Mouse (Mus musculus) c-Kit-negative CD71-positive TER-119-positive erythroid progenitor cells, embryonic 14.5 days (primary cell): Measurements from ENCODE around the gene Fgf13.

Experiments
- DNase-seq: peaks from one replicate; pipeline ENCODE4 v3.0.0-alpha.2; 2013; ENCODE audit warnings: low read depth, low spot score

Gene Fgf13

GRCm38 (mm10) chrX:59567695-59568431 is at the start of gene Fgf13:
Gene Fgf13, minus strand, starts transcription at chrX:59568071.
- DNase-seq, result no peak

GRCm38 (mm10) chrX:59606535-59606934 is 38.7 kb upstream of the Fgf13 start:
- DNase-seq, result no peak

GRCm38 (mm10) chrX:59589050-59589449 is 21.2 kb upstream of the Fgf13 start:
- DNase-seq, result no peak

GRCm38 (mm10) chrX:59585508-59586186 is 17.8 kb upstream of the Fgf13 start:
- no peak for DNase-seq

GRCm38 (mm10) chrX:59584034-59584433 is 16.2 kb upstream of the Fgf13 start:
- no peak for DNase-seq

GRCm38 (mm10) chrX:59566826-59567694 is 811 bp downstream of the Fgf13 start:
- no peak for DNase-seq

GRCm38 (mm10) chrX:59566017-59566679 is 1.7 kb downstream of the Fgf13 start:
- DNase-seq, result no peak

GRCm38 (mm10) chrX:59547931-59548330 is 19.9 kb downstream of the Fgf13 start:
- no peak for DNase-seq

GRCm38 (mm10) chrX:59508273-59508672 is 59.6 kb downstream of the Fgf13 start:
- DNase-seq, result no peak

GRCm38 (mm10) chrX:59493388-59493787 is 74.5 kb downstream of the Fgf13 start:
- DNase-seq, result no peak

- DNase-seq, result no peak
These were observed 82.4 kb downstream of the Fgf13 start for GRCm38 (mm10) chrX:59485426-59485825.

GRCm38 (mm10) chrX:59402596-59403285 is 165.1 kb downstream of the Fgf13 start:
- DNase-seq, result no peak

- no peak for DNase-seq
These were observed 276.9 kb downstream of the Fgf13 start for GRCm38 (mm10) chrX:59290916-59291411.

- no peak for DNase-seq
These were observed 316.3 kb downstream of the Fgf13 start for GRCm38 (mm10) chrX:59251576-59251975.

- no peak for DNase-seq
These were observed 324.1 kb downstream of the Fgf13 start for GRCm38 (mm10) chrX:59243752-59244151.

- no peak for DNase-seq
These were observed 324.7 kb downstream of the Fgf13 start for GRCm38 (mm10) chrX:59243176-59243575.

- no peak for DNase-seq
These were observed 326.5 kb downstream of the Fgf13 start for GRCm38 (mm10) chrX:59241460-59241747.

GRCm38 (mm10) chrX:59240683-59241459 is 327.0 kb downstream of the Fgf13 start:
- no peak for DNase-seq

- no peak for DNase-seq
These were observed 347.2 kb downstream of the Fgf13 start for GRCm38 (mm10) chrX:59220675-59221074.

- DNase-seq, result no peak
These were observed 366.7 kb downstream of the Fgf13 start for GRCm38 (mm10) chrX:59201146-59201545.
